Mouse (Mus musculus): ENCODE data around the gene Klhl29.

- TF ChIP-seq CTCF (IDR thresholded peaks at IDR 0.05; ENCODE audit: control insufficient read depth, insufficient read depth, low read length) = no peak
- no peak for TF ChIP-seq POLR2A (IDR thresholded peaks at IDR 0.05; ENCODE audit: borderline replicate concordance, control insufficient read depth, low read depth, low read length)
Measured at GRCm38 (mm10) chr12:5358497-5358896, 17.0 kb downstream of the Klhl29 start.

Data from bone marrow, adult 2 months (tissue).